Mouse (Mus musculus) limb, embryonic 14.5 days (tissue): ENCODE data around the gene Ddx39b. TPM values are rescaled to one million over a fixed set of nuclear protein-coding genes. Genes with fewer than 3 reads are reported as not detected.

Experiments used
- ATAC-seq: fragments of 200-750 bp; cut with Nextera tagmentation; 2 replicates; pipeline ENCODE4 v1.8.0; 2017; ENCODE audit warnings: low read depth, moderate number of reproducible peaks, moderate TSS enrichment; ENCODE audit not compliant: low FRiP score
- DNase-seq: peaks from one replicate; pipeline ENCODE4 v3.0.0-alpha.2; 2015; ENCODE audit warnings: low spot score
- H3K27ac ChIP-seq: fragments of 300-500 bp; sonication (generic); replicated peaks from 2 replicates; pipeline ENCODE4 v1.5.1; 2014; ENCODE audit warnings: low read depth, mild to moderate bottlenecking, low read length, moderate library complexity, mixed read lengths
- H3K27me3 ChIP-seq: fragments of 300-500 bp; sonication (generic); 2 replicates; pipeline ENCODE4 v1.6.1; 2014; ENCODE audit warnings: low read length, mixed read lengths; ENCODE audit not compliant: control insufficient read depth, insufficient read depth
- H3K36me3 ChIP-seq: fragments of 300-500 bp; sonication (generic); 2 replicates; pipeline ENCODE4 v1.6.1; 2014; ENCODE audit warnings: mild to moderate bottlenecking, low read length, moderate library complexity, mixed read lengths; ENCODE audit not compliant: control insufficient read depth, insufficient read depth
- H3K4me1 ChIP-seq: fragments of 300-500 bp; sonication (generic); 2 replicates; pipeline ENCODE4 v1.6.1; 2014; ENCODE audit warnings: antibody characterized with exemption, low read length, mixed read lengths; ENCODE audit not compliant: control insufficient read depth, insufficient read depth
- H3K4me2 ChIP-seq: fragments of 300-500 bp; sonication (generic); replicated peaks from 2 replicates; pipeline ENCODE4 v1.6.1; 2014; ENCODE audit warnings: low read depth, mild to moderate bottlenecking, low read length, moderate library complexity; ENCODE audit not compliant: severe bottlenecking
- H3K4me3 ChIP-seq: fragments of 300-500 bp; sonication (generic); replicated peaks from 2 replicates; pipeline ENCODE4 v1.5.1; 2014; ENCODE audit warnings: low read length
- H3K9ac ChIP-seq: fragments of 300-500 bp; sonication (generic); 2 replicates; pipeline ENCODE4 v1.6.1; 2014; ENCODE audit warnings: mild to moderate bottlenecking, low read depth, low read length, moderate library complexity; ENCODE audit not compliant: severe bottlenecking
- H3K9me3 ChIP-seq: fragments of 300-500 bp; sonication (generic); 2 replicates; pipeline ENCODE4 v1.6.1; 2016; ENCODE audit warnings: low read length; ENCODE audit not compliant: control insufficient read depth
- POLR2A ChIP-seq: fragments of 200-500 bp; IDR thresholded peaks from 2 replicates; pipeline ENCODE4 v1.8.0; 2012; ENCODE audit warnings: inconsistent platforms, mild to moderate bottlenecking, moderate library complexity, borderline replicate concordance; ENCODE audit not compliant: insufficient read depth, insufficient read length; ENCODE audit errors: extremely low read depth
- WGBS: fragments of 180-500 bp; shearing (Covaris S2); extraction: QIAGEN DNeasy Blood & Tissue Kit; methylation state at CpG from one replicate; pipeline ENCODE4 v1.1.7; 2014; 5-methylcytosine and 5-hydroxymethylcytosine counted together
- polyA plus RNA-seq, 2 experiments: library from polyadenylated mRNA; depleted of rRNA in 1 of 2; stranded (reverse) in 1 of 2; unstranded in 1 of 2; fragments of >200 nt; fragmentation: Nextera tagmentation in 1 of 2; extraction: Ambion mirVana in 1 of 2; gene quantifications; 2 replicates each; pipeline versions ENCODE4 v1.2.1 to v1.2.3; 2012 to 2014

Ddx39b gene
- polyA plus RNA-seq, 2 experiments, result 416 to 877 TPM

GRCm38 (mm10) chr17:35205380-35205769 lies 36.2 kb upstream of the Ddx39b start:
- Histone ChIP-seq H3K9ac (no peak overlapping the region), H3K27me3 (no peaks in the 10 kb centered on the region), H3K4me1 (no peaks in the 10 kb centered on the region), H3K4me3 (no peak overlapping the region), H3K27ac (no peak overlapping the region), H3K9me3 (no peaks in the 10 kb centered on the region), H3K36me3 (no peaks in the 10 kb centered on the region), H3K4me2 (no peak overlapping the region)
- DNase-seq, result no peak
- no peak for ATAC-seq
- WGBS, result 58% methylated on average over 10 of the region's 10 CpGs
- no peak for TF ChIP-seq POLR2A

- DNase-seq, result no peak
- WGBS, result 78% methylated on average over 12 of the region's 12 CpGs
- Histone ChIP-seq H3K4me1 (no peaks in the 10 kb centered on the region), H3K4me3 (no peak overlapping the region), H3K27me3 (no peaks in the 10 kb centered on the region), H3K9me3 (no peaks in the 10 kb centered on the region), H3K4me2 (no peak overlapping the region), H3K27ac (no peak overlapping the region), H3K9ac (no peak overlapping the region), H3K36me3 (no peaks in the 10 kb centered on the region)
- TF ChIP-seq POLR2A, result no peak
- no peak for ATAC-seq
Measured at GRCm38 (mm10) chr17:35209785-35210535, 31.6 kb upstream of the Ddx39b start.

- Histone ChIP-seq H3K4me3 (no peak overlapping the region), H3K27ac (no peak overlapping the region), H3K27me3 (no peaks in the 10 kb centered on the region), H3K9me3 (no peaks in the 10 kb centered on the region), H3K4me2 (no peak overlapping the region), H3K4me1 (no peaks in the 10 kb centered on the region), H3K36me3 (no peaks in the 10 kb centered on the region), H3K9ac (no peak overlapping the region)
- TF ChIP-seq POLR2A, result no peak
- no peak for ATAC-seq
- DNase-seq, result no peak
- WGBS, result 64% methylated on average over 3 of the region's 3 CpGs
Measured at GRCm38 (mm10) chr17:35210593-35210992, 31.0 kb upstream of the Ddx39b start.

GRCm38 (mm10) chr17:35213071-35213470 lies 28.5 kb upstream of the Ddx39b start:
- Histone ChIP-seq H3K9ac (no peak overlapping the region), H3K9me3 (no peaks in the 10 kb centered on the region), H3K27ac (no peak overlapping the region), H3K4me2 (no peak overlapping the region), H3K4me1 (no peaks in the 10 kb centered on the region), H3K36me3 (no peaks in the 10 kb centered on the region), H3K27me3 (no peaks in the 10 kb centered on the region), H3K4me3 (no peak overlapping the region)
- ATAC-seq (no peak), DNase-seq (no peak)
- WGBS, result 87% methylated on average over 5 of the region's 5 CpGs
- TF ChIP-seq POLR2A, result no peak

GRCm38 (mm10) chr17:35218516-35219193 lies 22.9 kb upstream of the Ddx39b start:
- peaks cover 28% of the 10 kb centered on the region for H3K36me3 ChIP-seq
- no peak for DNase-seq
- ATAC-seq, result no peak
- 86% methylated on average over 18 of the region's 18 CpGs for WGBS
- H3K4me3 ChIP-seq, result no peak overlapping the region
- no peak overlapping the region for H3K9ac ChIP-seq
- no peak overlapping the region for H3K4me2 ChIP-seq
- H3K27me3 ChIP-seq, result no peaks in the 10 kb centered on the region
- no peaks in the 10 kb centered on the region for H3K9me3 ChIP-seq
- TF ChIP-seq POLR2A, result no peak
- H3K4me1 ChIP-seq, result no peaks in the 10 kb centered on the region
- H3K27ac ChIP-seq, result no peak overlapping the region
